Mouse (Mus musculus): ENCODE measurements around the gene Lrit2. TPM values are rescaled to one million over a fixed set of nuclear protein-coding genes. Genes with fewer than 3 reads are reported as not detected.

Gene Lrit2
- total RNA-seq (2023; ENCODE audit: inconsistent age): not detected in 4 replicates

DNA sequence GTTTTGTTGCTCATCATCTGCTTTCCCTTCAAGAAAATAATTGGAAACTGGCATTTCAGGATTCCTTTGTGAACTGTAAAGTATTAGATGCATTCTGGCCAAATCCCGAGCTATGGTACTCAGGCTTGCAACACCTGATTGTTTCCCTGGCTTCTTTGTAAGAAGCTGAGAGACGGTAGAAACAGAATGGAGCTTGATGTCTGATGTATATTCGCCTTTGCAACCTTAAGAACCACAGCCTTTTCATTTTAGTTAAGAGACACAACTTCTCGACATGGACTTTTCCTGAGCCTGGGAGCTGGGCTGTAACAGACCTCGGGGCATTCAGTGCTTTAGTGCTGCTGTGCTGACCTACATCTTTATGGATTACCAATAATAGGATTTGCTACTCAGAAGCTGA is at the start of gene Lrit2:
Gene Lrit2, plus strand, starts transcription at position 301 of the 400 bp plus-strand sequence.

DNA sequence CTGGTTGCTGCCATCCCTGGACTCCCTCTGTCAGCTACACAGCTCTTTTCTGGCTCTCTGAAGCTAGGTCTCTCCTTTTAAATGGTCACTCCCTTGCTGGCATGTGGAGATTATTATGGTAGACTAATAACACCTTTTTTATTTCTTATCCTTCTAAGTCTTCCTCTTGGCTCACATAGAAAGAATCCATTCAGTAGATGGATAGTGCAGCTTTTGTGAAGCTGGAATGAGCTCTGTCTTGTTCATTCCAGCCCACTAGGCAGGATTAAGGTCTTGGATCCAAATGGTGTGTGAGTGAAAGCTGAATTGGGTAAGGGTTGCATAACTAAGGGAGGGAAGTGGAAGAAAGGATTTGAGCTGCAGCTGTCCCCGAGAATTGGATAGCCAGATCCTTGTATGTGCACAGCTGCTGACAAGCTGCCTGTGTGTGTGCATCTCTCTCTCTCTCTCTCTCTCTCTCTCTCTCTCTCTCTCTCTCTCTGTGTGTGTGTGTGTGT is 18.8 kb upstream of the Lrit2 start, which contains the start of gene Rgr:
Gene Rgr, minus strand, starts transcription at position 51 of the 497 bp plus-strand sequence.

DNA sequence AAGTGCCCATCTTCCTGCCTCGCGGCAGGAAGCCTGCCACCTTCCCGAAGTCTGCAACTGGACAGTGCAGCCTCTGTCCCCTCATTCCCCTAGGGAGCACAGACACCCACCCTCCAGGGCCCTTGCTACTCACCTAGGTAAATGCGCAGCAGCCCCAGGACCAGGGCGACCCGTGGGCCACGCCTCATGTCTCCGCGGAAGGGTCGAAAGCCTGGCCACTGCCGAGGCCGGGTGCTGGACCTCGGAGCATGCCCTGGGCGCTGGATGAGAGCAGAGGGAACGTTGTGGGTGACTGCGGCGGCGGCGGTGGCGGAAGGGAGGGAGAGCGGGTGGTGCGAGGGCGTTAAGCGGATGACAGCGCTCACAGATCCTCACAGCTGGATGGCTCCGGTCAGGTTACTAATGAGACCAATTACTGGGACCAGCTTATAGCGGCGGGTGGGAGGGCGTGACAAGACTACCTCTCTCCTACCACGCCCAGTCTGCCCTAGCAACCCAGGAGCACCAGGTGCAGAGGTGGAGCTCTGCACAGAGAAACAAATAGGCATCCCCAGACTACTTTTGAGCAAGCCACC is 30.3 kb downstream of the Lrit2 start, which contains the start of gene Cdhr1:
Gene Cdhr1, minus strand, starts transcription at position 392 of the 575 bp plus-strand sequence.

DNA sequence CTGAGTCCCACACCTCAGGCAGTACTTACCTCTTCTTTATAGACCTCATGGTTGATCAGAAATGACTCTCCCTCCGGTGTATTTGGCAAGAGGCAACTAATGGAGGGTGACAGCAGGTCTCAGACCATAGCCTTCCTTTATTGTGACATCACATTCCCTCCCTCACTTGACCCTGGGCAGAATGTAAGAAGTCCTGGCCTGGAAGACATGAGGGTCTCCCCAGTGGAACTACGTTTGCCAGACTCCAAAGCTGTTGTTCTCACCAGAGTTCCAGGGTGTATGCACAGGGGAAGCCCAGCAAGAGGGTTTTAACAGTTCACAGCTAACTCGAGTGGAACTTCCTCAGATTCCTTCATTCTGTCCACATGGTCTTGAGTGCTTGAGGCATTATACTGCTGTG is 46.2 kb downstream of the Lrit2 start, which contains the start of gene 2610528A11Rik:
Gene 2610528A11Rik, minus strand, starts transcription at position 101 of the 400 bp plus-strand sequence.

Other genes starting within 250 kb of the Lrit2 start
- 30.9 to 35.7 TPM (median 34.8 TPM) in 4 replicates for gene Ccser2, start 99.2 kb upstream of the Lrit2 start, total RNA-seq (2023; ENCODE audit: inconsistent age)
- gene Rgr, start 19.0 kb upstream of the Lrit2 start, total RNA-seq (2023; ENCODE audit: inconsistent age): not detected in 4 replicates
- gene Lrit1, start 13.1 kb upstream of the Lrit2 start, total RNA-seq (2023; ENCODE audit: inconsistent age): not detected in 4 replicates
- gene Cdhr1, start 30.4 kb downstream of the Lrit2 start, total RNA-seq (2023; ENCODE audit: inconsistent age): 0.12 TPM in 1 of 4 replicates, not detected in the others
- not detected in 4 replicates for gene 2610528A11Rik, start 46.1 kb downstream of the Lrit2 start, total RNA-seq (2023; ENCODE audit: inconsistent age)
- 288 to 312 TPM (median 305 TPM) in 4 replicates for gene Ghitm, start 67.3 kb downstream of the Lrit2 start, total RNA-seq (2023; ENCODE audit: inconsistent age)

All from B cell, adult (primary cell).